Mouse (Mus musculus): ENCODE measurements around the gene Gm16223. TPM values are rescaled to one million over a fixed set of nuclear protein-coding genes. Genes with fewer than 3 reads are reported as not detected.

Gm16223 gene
- total RNA-seq, 1 experiment from 2014 or later = not detected

GRCm38 (mm10) chr5:42211554-42212338 is 144.0 kb downstream of the Gm16223 start:
- ATAC-seq (replicated peaks; ENCODE audit: low read depth, poor library complexity, severe bottlenecking) = no peak

GRCm38 (mm10) chr5:42212353-42212752 is 144.6 kb downstream of the Gm16223 start:
- ATAC-seq (replicated peaks; ENCODE audit: low read depth, poor library complexity, severe bottlenecking) = no peak

GRCm38 (mm10) chr5:42224840-42225239 is 157.1 kb downstream of the Gm16223 start:
- no peak for ATAC-seq (replicated peaks; ENCODE audit: low read depth, poor library complexity, severe bottlenecking)

GRCm38 (mm10) chr5:42228631-42229030 is 160.9 kb downstream of the Gm16223 start:
- no peak for ATAC-seq (replicated peaks; ENCODE audit: low read depth, poor library complexity, severe bottlenecking)

- ATAC-seq (replicated peaks; ENCODE audit: low read depth, poor library complexity, severe bottlenecking) = no peak
Observed at GRCm38 (mm10) chr5:42239291-42239690, 171.5 kb downstream of the Gm16223 start.

GRCm38 (mm10) chr5:42239806-42240205 is 172.0 kb downstream of the Gm16223 start:
- no peak for ATAC-seq (replicated peaks; ENCODE audit: low read depth, poor library complexity, severe bottlenecking)

GRCm38 (mm10) chr5:42250376-42250775 is 182.6 kb downstream of the Gm16223 start:
- ATAC-seq (replicated peaks; ENCODE audit: low read depth, poor library complexity, severe bottlenecking) = no peak

Other genes with a start within 250 kb of the Gm16223 start
- gene Bod1l, start 223.6 kb upstream of the Gm16223 start, total RNA-seq (2017) = 50.1 and 53.4 TPM in 2 replicates